Mouse (Mus musculus) limb, embryonic 14.5 days (tissue): ENCODE data around the gene Atad1. TPM values are rescaled to one million over a fixed set of nuclear protein-coding genes. Genes with fewer than 3 reads are reported as not detected.
"Not testable (repeated sequence)": the region's sequence is repeated elsewhere in the genome, so short reads cannot be mapped to it uniquely, and the experiment has no call there.

ENCODE experiments used
- ATAC-seq: fragments of 200-750 bp; cut with Nextera tagmentation; 2 replicates; pipeline ENCODE4 v1.8.0; 2017; ENCODE audit warnings: low read depth, moderate number of reproducible peaks, moderate TSS enrichment; ENCODE audit not compliant: low FRiP score
- DNase-seq: peaks from one replicate; pipeline ENCODE4 v3.0.0-alpha.2; 2015; ENCODE audit warnings: low spot score
- H3K27ac ChIP-seq: fragments of 300-500 bp; sonication (generic); replicated peaks from 2 replicates; pipeline ENCODE4 v1.5.1; 2014; ENCODE audit warnings: low read depth, mild to moderate bottlenecking, low read length, moderate library complexity, mixed read lengths
- H3K27me3 ChIP-seq: fragments of 300-500 bp; sonication (generic); 2 replicates; pipeline ENCODE4 v1.6.1; 2014; ENCODE audit warnings: low read length, mixed read lengths; ENCODE audit not compliant: control insufficient read depth, insufficient read depth
- H3K36me3 ChIP-seq: fragments of 300-500 bp; sonication (generic); 2 replicates; pipeline ENCODE4 v1.6.1; 2014; ENCODE audit warnings: mild to moderate bottlenecking, low read length, moderate library complexity, mixed read lengths; ENCODE audit not compliant: control insufficient read depth, insufficient read depth
- H3K4me1 ChIP-seq: fragments of 300-500 bp; sonication (generic); 2 replicates; pipeline ENCODE4 v1.6.1; 2014; ENCODE audit warnings: antibody characterized with exemption, low read length, mixed read lengths; ENCODE audit not compliant: control insufficient read depth, insufficient read depth
- H3K4me2 ChIP-seq: fragments of 300-500 bp; sonication (generic); replicated peaks from 2 replicates; pipeline ENCODE4 v1.6.1; 2014; ENCODE audit warnings: low read depth, mild to moderate bottlenecking, low read length, moderate library complexity; ENCODE audit not compliant: severe bottlenecking
- H3K4me3 ChIP-seq: fragments of 300-500 bp; sonication (generic); replicated peaks from 2 replicates; pipeline ENCODE4 v1.5.1; 2014; ENCODE audit warnings: low read length
- H3K9ac ChIP-seq: fragments of 300-500 bp; sonication (generic); 2 replicates; pipeline ENCODE4 v1.6.1; 2014; ENCODE audit warnings: mild to moderate bottlenecking, low read depth, low read length, moderate library complexity; ENCODE audit not compliant: severe bottlenecking
- H3K9me3 ChIP-seq: fragments of 300-500 bp; sonication (generic); 2 replicates; pipeline ENCODE4 v1.6.1; 2016; ENCODE audit warnings: low read length; ENCODE audit not compliant: control insufficient read depth
- POLR2A ChIP-seq: fragments of 200-500 bp; IDR thresholded peaks from 2 replicates; pipeline ENCODE4 v1.8.0; 2012; ENCODE audit warnings: inconsistent platforms, mild to moderate bottlenecking, moderate library complexity, borderline replicate concordance; ENCODE audit not compliant: insufficient read depth, insufficient read length; ENCODE audit errors: extremely low read depth
- WGBS: fragments of 180-500 bp; shearing (Covaris S2); extraction: QIAGEN DNeasy Blood & Tissue Kit; methylation state at CpG from one replicate; pipeline ENCODE4 v1.1.7; 2014; 5-methylcytosine and 5-hydroxymethylcytosine counted together
- polyA plus RNA-seq, 2 experiments: library from polyadenylated mRNA; depleted of rRNA in 1 of 2; stranded (reverse) in 1 of 2; unstranded in 1 of 2; fragments of >200 nt; fragmentation: Nextera tagmentation in 1 of 2; extraction: Ambion mirVana in 1 of 2; gene quantifications; 2 replicates each; pipeline versions ENCODE4 v1.2.1 to v1.2.3; 2012 to 2014

Gene Atad1
- polyA plus RNA-seq, 2 experiments = 38.5 to 62.5 TPM

- 0 out of 2 replicates have a peak, but pooled peaks cover 4% of the 10 kb centered on the region for H3K4me1 ChIP-seq
- ATAC-seq = no peak
- 88% methylated on average over 5 of the region's 5 CpGs for WGBS
Observed at GRCm38 (mm10) chr19:32708996-32709395, 30.6 kb downstream of the Atad1 start.

DNA sequence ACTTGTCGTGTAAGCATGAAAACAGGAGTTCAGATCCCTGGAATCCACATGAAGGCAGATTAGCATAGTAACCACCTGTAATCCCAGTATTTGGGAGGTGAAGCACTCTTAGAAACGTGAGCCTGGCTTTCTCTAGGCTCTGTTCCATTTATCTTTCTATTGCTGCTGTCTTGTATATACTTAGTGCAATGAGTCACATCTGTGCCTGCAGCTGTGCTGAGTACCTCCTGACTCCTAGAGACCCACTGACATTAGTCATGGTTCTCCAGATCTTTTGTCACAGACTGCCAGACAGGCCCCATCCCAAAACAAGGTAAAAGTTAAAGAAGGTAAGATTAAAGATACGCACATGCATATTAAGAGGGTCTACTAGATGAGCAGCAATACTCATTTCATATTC, 37.4 kb downstream of the Atad1 start:
- no peak overlapping the region for H3K4me2 ChIP-seq
- no peak for DNase-seq
- no peaks in the 10 kb centered on the region for H3K4me1 ChIP-seq
- H3K27ac ChIP-seq = no peak overlapping the region
- H3K36me3 ChIP-seq = peaks cover 66% of the 10 kb centered on the region
- H3K4me3 ChIP-seq = no peak overlapping the region
- no peak for TF ChIP-seq POLR2A
- H3K9ac ChIP-seq = no peak overlapping the region
- H3K27me3 ChIP-seq = no peaks in the 10 kb centered on the region
- ATAC-seq = no peak
- no peaks in the 10 kb centered on the region for H3K9me3 ChIP-seq
- WGBS = 91% methylated on average over 3 of the region's 3 CpGs

More at GRCm38 (mm10) chr19:32708996-32709395, 30.6 kb downstream of the Atad1 start:
- Histone ChIP-seq H3K27me3 (no peaks in the 10 kb centered on the region), H3K9ac (no peak overlapping the region), H3K9me3 (no peaks in the 10 kb centered on the region), H3K36me3 (peaks cover 23% of the 10 kb centered on the region), H3K27ac (no peak overlapping the region), H3K4me3 (no peak overlapping the region), H3K4me2 (no peak overlapping the region)
- no peak for DNase-seq
- no peak for TF ChIP-seq POLR2A

- Histone ChIP-seq H3K9ac (no peak overlapping the region), H3K9me3 (no peaks in the 10 kb centered on the region), H3K27me3 (no peaks in the 10 kb centered on the region), H3K27ac (no peak overlapping the region), H3K4me1 (no peaks in the 10 kb centered on the region), H3K4me2 (no peak overlapping the region), H3K36me3 (peaks cover 79% of the 10 kb centered on the region), H3K4me3 (no peak overlapping the region)
- DNase-seq = no peak
- ATAC-seq = no peak
- 88% methylated on average over 2 of the region's 2 CpGs for WGBS
- no peak for TF ChIP-seq POLR2A
Observed at GRCm38 (mm10) chr19:32696674-32697073, 42.9 kb downstream of the Atad1 start.

- WGBS = 63% methylated on average over 6 of the region's 6 CpGs
Observed at GRCm38 (mm10) chr19:32689724-32690123, 49.9 kb downstream of the Atad1 start.

DNA sequence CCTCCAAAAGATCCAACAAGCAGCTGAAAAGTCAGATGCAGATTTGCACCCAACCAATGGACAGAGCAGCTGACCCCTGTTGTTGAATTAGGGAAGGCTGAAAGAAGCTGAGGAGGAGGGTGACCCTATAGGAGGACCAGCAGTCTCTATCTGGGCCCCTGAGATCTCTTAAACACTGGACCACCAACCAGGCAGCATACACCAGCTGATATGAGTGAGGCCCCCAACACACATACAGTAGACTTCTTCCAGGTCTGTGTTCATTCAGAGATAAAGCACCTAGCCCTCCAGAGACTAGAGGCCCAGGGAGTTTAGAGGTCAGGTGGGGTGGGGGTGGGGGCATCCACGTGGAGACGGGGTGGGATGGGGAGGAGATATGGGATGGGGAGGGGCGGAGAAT, 51.4 kb downstream of the Atad1 start:
- WGBS = 85% methylated on average over 3 of the region's 3 CpGs
- H3K4me2 ChIP-seq, H3K27ac ChIP-seq, H3K9me3 ChIP-seq, H3K27me3 ChIP-seq, H3K4me3 ChIP-seq, DNase-seq, H3K9ac ChIP-seq, ATAC-seq, H3K4me1 ChIP-seq: not testable (repeated sequence)
- H3K36me3 ChIP-seq = peaks cover 46% of the 10 kb centered on the region

More at GRCm38 (mm10) chr19:32689724-32690123, 49.9 kb downstream of the Atad1 start:
- no peak for TF ChIP-seq POLR2A
- Histone ChIP-seq H3K9ac (no peak overlapping the region), H3K4me3 (no peak overlapping the region), H3K4me1 (no peaks in the 10 kb centered on the region), H3K27ac (no peak overlapping the region), H3K4me2 (no peak overlapping the region), H3K9me3 (no peaks in the 10 kb centered on the region), H3K27me3 (no peaks in the 10 kb centered on the region), H3K36me3 (peaks cover 55% of the 10 kb centered on the region)
- ATAC-seq (no peak), DNase-seq (peak; percentile 27)

DNA sequence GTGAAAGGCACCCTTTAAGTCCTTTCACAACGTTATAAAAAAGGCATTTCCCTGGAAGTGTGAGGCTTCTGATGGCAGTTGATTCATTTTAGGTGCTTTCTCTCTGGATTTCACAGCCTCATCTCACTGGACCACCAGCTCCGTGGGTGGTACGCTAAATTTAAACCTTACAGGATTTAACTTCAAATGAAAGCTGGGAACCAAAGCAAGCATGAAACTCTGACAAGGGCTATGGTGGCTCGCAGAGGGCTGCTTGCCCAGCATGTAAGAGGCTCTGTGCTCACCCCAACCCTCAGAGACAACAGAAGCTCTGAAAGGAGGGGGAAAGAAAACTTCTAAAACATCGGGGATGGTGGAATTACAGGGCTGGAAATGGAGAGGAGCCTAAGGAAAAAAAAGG, 51.9 kb downstream of the Atad1 start:
- no peak overlapping the region for H3K27ac ChIP-seq
- 66% methylated on average over 5 of the region's 5 CpGs for WGBS
- ATAC-seq = no peak
- H3K4me2 ChIP-seq = no peak overlapping the region
- no peak for DNase-seq
- H3K4me3 ChIP-seq = no peak overlapping the region
- peaks cover 45% of the 10 kb centered on the region for H3K36me3 ChIP-seq
- no peak for TF ChIP-seq POLR2A
- H3K9me3 ChIP-seq = no peaks in the 10 kb centered on the region
- H3K4me1 ChIP-seq = no peaks in the 10 kb centered on the region
- no peaks in the 10 kb centered on the region for H3K27me3 ChIP-seq
- H3K9ac ChIP-seq = no peak overlapping the region
